Mouse (Mus musculus): ENCODE data around the gene Trpv4.

DNA sequence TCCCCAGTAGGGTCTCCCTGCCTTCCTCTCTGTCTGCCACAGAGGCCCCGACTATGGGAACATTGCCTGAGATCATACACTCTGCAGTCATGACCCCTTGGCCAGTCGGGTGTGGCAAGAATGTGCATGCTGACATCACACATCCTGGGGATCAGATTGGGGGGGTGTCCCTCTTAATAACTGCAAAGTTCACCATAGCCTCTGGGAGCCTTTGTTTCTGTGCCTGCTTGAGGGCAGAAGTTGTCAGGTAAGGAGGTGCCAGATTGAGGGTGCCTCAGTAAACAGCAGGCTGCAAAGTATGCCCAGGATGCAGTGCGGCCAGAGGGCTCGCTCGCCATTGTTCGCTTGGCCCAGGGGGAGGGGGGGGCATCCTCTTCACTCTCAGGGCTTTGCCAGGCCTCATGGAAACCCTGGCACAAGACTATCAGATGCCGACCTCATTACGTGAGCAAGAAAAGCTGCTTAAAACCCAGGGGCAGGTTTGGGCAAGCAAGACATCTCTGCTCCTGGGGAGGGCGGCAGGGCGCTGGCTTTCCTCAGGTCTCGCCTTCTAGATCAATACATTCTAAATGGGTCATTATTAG, 9.4 kb downstream of the Trpv4 start:
- TF ChIP-seq CTCF (IDR thresholded peaks at IDR 0.05; ENCODE audit: control insufficient read depth, insufficient read depth, low read length) (no peak), POLR2A (IDR thresholded peaks at IDR 0.05; ENCODE audit: borderline replicate concordance, control insufficient read depth, low read depth, low read length) (no peak)
